Mouse (Mus musculus): Measurements from ENCODE around the gene Egfl6. TPM values are rescaled to one million over a fixed set of nuclear protein-coding genes. Genes with fewer than 3 reads are reported as not detected.
A peak's percentile ranks its signal among the peaks of the same experiment; 100 is the strongest.

Egfl6 gene
- 1.2 and 1.4 TPM in 2 replicates for total RNA-seq (2014; rRNA removed)
- polyA plus RNA-seq (2015; fragmentation: Nextera tagmentation; extraction: Ambion mirVana) = 0.87 and 1.7 TPM in 2 replicates

DNA sequence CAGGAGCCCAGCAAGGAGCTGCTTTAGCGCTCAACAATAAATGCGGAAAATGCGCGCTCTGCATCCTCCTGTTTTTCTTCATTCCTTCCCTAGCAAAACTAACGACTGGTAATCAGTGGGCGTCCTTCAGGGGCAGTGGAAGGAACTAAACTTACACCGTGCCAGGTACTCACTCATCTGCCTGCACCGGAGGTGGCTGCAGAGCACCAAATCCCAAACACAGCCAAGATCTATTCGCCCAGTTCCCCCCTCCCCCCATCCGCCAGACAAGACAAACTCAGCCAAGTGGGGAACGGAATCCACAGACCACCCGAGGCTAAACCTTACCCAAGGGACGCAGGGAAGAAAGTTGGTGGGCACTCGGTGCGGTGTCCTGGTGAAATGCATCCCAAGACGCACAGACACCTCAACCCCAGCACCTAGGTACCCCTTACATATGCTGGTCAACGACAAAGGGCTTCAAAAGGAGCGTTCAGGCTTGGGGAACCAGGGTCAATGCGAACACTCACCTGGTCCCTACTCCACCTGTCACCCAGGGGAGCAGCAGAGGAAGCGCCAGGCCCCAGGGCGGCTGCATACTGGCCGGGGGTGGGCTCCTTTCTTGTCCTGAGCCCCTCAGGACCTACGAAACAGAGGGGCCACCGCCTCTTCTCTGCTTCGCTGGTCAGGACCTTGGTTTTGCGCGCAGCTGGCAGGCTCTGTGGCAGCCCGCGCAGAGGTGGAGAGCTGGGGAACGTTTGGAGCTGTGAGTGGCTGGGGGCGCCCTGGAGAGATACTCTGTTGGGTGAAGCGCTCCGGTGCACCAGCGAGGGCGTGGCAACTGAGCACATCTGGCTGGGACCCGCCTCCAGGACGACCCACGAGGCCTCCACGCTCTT is at the start of gene Egfl6:
TSS of gene Egfl6 (minus strand) at position 774 of the 878 bp plus-strand sequence.
- H3K4me2 ChIP-seq (ENCODE audit: low read depth) = peak within 1 kb of the TSS; percentile 69
- H3K9ac ChIP-seq = 0 out of 2 replicates have a peak within 1 kb of the TSS, but pooled peaks have one; percentile 14
- no peaks in the 10 kb centered on the region for H3K36me3 ChIP-seq (ENCODE audit: insufficient read depth)
- 31% methylated on average over 35 of the region's 39 CpGs for WGBS
- H3K27me3 ChIP-seq (ENCODE audit: insufficient read depth, low read length) = no peaks in the 10 kb centered on the region
- peak within 1 kb of the TSS; percentile 38 for H3K4me3 ChIP-seq (ENCODE audit: low read depth, low read length)
- no peak within 1 kb of the TSS for H3K27ac ChIP-seq (ENCODE audit: low read depth, low read length)
- ATAC-seq = peak; percentile 53
- no peaks in the 10 kb centered on the region for H3K9me3 ChIP-seq (ENCODE audit: low read length)
- no peaks in the 10 kb centered on the region for H3K4me1 ChIP-seq (ENCODE audit: insufficient read depth)
- TF ChIP-seq CTCF (IDR thresholded peaks at IDR 0.05; ENCODE audit: low read depth) = no peak
- peak; percentile 14 for DNase-seq

DNA sequence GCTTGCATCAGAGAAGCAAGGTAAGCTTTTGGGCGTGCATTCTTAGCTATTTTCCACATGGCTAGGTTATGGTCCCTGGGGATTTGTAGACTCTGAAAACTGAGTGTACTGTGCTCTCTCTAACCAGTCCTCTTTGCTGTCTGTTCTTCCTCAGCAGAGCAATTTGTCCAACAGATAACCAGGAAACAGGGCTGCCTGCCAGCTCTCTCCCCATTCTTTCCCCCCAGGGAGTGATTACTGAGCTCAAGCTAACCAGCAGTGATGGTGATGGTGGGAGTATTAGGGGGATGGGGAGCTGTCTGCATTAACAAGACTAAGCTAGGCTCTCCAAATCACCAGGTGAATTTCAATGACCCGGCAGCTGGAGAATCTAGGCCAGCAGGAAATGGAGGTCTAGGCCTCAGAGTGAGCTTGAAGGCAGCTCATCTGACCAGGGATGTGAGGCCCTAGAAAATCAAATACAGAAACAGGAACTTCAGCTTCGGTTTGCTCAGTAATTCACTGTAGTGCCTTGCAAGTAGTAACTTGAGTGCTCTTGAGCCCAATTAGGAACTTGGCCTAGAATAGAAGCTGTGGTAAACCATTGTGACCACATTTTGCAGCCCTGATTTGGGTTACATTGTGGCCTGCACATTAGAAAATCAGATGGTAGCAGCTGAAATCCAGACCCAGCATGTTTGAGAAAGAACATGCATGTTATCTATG is 41.5 kb upstream of the Egfl6 start:
- no peak for DNase-seq
- 65% methylated on average over 3 of the region's 3 CpGs for WGBS
- Histone ChIP-seq H3K27ac (ENCODE audit: low read depth, low read length) (no peak overlapping the region), H3K4me2 (ENCODE audit: low read depth) (no peak overlapping the region), H3K4me3 (ENCODE audit: low read depth, low read length) (no peak overlapping the region), H3K9me3 (ENCODE audit: low read length) (no peaks in the 10 kb centered on the region), H3K36me3 (ENCODE audit: insufficient read depth) (no peaks in the 10 kb centered on the region), H3K27me3 (ENCODE audit: insufficient read depth, low read length) (no peaks in the 10 kb centered on the region), H3K9ac (no peak overlapping the region), H3K4me1 (ENCODE audit: insufficient read depth) (no peaks in the 10 kb centered on the region)
- TF ChIP-seq CTCF (IDR thresholded peaks at IDR 0.05; ENCODE audit: low read depth) = no peak
- ATAC-seq = no peak

DNA sequence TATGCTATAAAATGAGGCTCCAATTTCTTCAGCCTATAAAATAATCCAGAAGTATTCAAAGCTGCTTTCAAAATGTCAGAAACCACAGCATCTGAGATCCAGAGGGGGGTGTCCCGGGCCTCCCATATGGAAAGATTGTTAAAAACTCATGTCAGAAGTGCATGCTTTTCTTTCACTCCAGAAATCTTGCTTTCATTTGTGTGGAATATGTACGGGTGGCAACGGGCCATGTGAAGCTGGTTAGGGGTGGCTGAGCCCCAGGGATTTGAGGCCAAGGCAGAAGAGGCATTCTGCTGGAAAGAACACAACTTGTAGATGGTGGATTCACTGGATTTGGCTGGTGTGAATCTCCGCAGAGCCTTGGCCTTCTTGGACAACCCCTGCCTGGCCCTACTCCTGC is 40.7 kb upstream of the Egfl6 start:
- no peak for TF ChIP-seq CTCF (IDR thresholded peaks at IDR 0.05; ENCODE audit: low read depth)
- Histone ChIP-seq H3K9ac (no peak overlapping the region), H3K27me3 (ENCODE audit: insufficient read depth, low read length) (no peaks in the 10 kb centered on the region), H3K4me2 (ENCODE audit: low read depth) (no peak overlapping the region), H3K27ac (ENCODE audit: low read depth, low read length) (no peak overlapping the region), H3K4me3 (ENCODE audit: low read depth, low read length) (no peak overlapping the region), H3K9me3 (ENCODE audit: low read length) (no peaks in the 10 kb centered on the region), H3K4me1 (ENCODE audit: insufficient read depth) (no peaks in the 10 kb centered on the region), H3K36me3 (ENCODE audit: insufficient read depth) (no peaks in the 10 kb centered on the region)
- WGBS = 77% methylated on average over 4 of the region's 4 CpGs
- DNase-seq (no peak), ATAC-seq (no peak)

DNA sequence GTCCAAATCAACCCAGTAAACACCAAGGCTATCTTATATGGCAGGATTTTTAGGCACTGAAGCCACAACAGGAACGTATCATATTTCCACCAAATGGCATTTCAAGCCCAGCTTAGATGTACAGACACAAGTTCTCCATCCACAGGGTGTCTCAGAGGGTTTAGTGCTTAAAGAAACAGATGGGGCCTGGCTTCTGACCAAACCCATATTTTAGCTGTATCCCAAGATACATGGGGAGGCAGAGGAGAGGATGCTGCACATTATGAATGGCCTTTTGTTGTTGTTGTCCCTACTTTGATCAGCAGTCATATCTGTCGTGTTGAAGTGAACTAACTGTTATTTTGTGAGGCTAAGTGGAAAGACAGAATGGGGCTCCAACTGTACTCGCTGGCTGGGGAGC is 37.7 kb upstream of the Egfl6 start:
- no peak overlapping the region for H3K9ac ChIP-seq
- no peaks in the 10 kb centered on the region for H3K4me1 ChIP-seq (ENCODE audit: insufficient read depth)
- H3K27ac ChIP-seq (ENCODE audit: low read depth, low read length) = no peak overlapping the region
- H3K4me2 ChIP-seq (ENCODE audit: low read depth) = no peak overlapping the region
- ATAC-seq = no peak; the same call in 1 of the 2 replicates
- no peak for DNase-seq
- TF ChIP-seq CTCF (IDR thresholded peaks at IDR 0.05; ENCODE audit: low read depth) = no peak
- 56% methylated on average over 3 of the region's 3 CpGs for WGBS
- H3K27me3 ChIP-seq (ENCODE audit: insufficient read depth, low read length) = no peaks in the 10 kb centered on the region
- no peak overlapping the region for H3K4me3 ChIP-seq (ENCODE audit: low read depth, low read length)
- no peaks in the 10 kb centered on the region for H3K9me3 ChIP-seq (ENCODE audit: low read length)
- H3K36me3 ChIP-seq (ENCODE audit: insufficient read depth) = no peaks in the 10 kb centered on the region

DNA sequence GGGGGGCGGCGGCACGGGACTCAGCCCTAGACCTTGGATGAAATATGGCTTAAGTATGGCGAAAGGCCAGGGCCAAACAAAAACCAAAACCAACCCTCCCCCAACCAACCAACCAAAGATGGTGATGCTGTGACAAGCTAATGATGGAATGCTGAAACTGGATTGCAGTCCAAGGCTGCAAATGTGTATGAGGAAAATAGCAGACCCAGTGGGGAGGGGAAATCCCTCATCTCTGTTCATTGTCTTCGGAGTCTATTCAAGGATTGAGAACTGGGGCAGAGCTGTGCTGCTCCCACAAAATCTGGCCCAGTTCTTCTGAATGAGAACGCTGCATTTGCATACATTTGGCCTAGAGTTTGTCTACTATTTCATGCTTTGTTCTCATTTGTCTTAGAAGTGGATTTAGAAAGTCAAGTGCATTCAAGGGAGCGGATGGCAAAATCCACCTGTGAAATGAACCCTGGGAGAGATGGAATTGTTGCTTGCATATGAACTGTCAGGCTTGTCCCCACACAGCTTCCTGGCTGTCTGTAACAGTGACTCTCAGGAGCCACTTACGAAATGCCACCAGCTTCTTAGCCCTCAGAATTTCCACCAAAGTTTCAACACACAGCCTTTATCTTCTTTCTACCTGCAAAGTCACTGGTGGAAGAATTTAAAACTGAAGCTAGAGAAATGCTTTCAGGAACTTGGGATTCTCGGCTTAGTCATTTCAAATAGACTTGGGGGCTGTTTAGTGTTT is 36.2 kb upstream of the Egfl6 start:
- Histone ChIP-seq H3K4me2 (ENCODE audit: low read depth) (no peak overlapping the region), H3K27me3 (ENCODE audit: insufficient read depth, low read length) (no peaks in the 10 kb centered on the region), H3K36me3 (ENCODE audit: insufficient read depth) (no peaks in the 10 kb centered on the region), H3K4me3 (ENCODE audit: low read depth, low read length) (no peak overlapping the region), H3K27ac (ENCODE audit: low read depth, low read length) (no peak overlapping the region), H3K9ac (no peak overlapping the region), H3K9me3 (ENCODE audit: low read length) (no peaks in the 10 kb centered on the region), H3K4me1 (ENCODE audit: insufficient read depth) (no peaks in the 10 kb centered on the region)
- WGBS = 57% methylated on average over 9 of the region's 9 CpGs
- TF ChIP-seq CTCF (IDR thresholded peaks at IDR 0.05; ENCODE audit: low read depth) = no peak
- no peak for DNase-seq
- peak; percentile 63; the same call in 1 of the 2 replicates for ATAC-seq

DNA sequence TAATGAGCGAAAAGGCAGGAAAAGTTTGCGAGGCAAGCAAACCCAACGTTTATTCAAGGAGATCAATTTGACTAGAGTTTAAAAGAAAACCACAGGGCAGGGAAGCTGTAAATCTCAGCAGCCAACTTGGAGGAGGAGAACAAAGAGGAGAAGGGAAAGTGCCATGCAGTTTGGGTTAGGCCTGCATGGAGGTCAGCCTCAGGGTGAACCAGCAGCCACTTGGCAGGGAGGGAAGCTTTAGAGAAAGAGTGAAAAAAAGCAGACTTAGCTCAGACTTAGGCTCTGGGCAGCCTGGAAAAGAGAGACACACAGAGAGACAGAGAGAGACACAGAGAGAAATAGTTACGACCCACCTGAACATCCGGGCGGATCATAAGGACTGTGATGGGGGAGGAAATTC is 35.4 kb upstream of the Egfl6 start:
- ATAC-seq (no peak), DNase-seq (no peak)
- Histone ChIP-seq H3K9ac (no peak overlapping the region), H3K4me3 (ENCODE audit: low read depth, low read length) (no peak overlapping the region), H3K4me1 (ENCODE audit: insufficient read depth) (no peaks in the 10 kb centered on the region), H3K27me3 (ENCODE audit: insufficient read depth, low read length) (no peaks in the 10 kb centered on the region), H3K36me3 (ENCODE audit: insufficient read depth) (no peaks in the 10 kb centered on the region), H3K27ac (ENCODE audit: low read depth, low read length) (no peak overlapping the region), H3K9me3 (ENCODE audit: low read length) (no peaks in the 10 kb centered on the region), H3K4me2 (ENCODE audit: low read depth) (no peak overlapping the region)
- TF ChIP-seq CTCF (IDR thresholded peaks at IDR 0.05; ENCODE audit: low read depth) = no peak
- 64% methylated on average over 6 of the region's 6 CpGs for WGBS

Measured in forebrain, postnatal 0 days (tissue).